8 mouse cellular contexts compared by ENCODE assay signal in the genomic region with DNA sequence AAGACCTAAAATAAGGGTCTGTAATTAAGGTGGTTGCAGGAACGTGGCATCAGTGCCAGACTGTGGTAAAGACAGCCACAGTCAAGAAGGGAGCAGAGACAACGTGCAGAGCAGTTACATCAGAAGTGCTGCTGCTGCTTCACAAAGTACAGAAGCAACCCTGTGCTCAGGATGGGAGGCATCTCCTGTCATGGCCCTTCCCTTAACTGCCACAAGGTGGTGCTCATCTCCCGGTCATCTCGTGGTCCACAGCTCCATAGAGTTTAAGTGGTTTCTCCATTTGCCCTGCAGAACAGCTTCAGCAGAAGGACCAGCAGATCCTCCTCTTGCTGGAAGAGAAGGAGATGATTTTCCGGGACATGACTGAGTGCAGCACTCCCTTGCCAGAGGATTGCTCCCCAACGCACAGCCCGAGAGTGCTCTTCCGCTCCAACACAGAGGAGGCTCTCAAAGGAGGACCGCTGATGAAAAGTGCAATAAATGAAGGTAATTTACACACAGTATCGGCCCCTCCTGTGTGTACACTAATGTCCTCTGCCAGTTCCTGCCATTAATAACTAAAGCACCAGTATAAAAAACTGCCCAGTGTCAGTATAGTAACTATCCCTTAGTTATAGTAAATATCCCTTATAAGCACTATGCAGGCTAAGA.
A peak's percentile ranks its signal among the peaks of the same experiment; 100 is the strongest.
DNase-seq lines count a peak whose midpoint lies in the region; ATAC-seq lines count a peak whose summit lies in the region.

No protein-coding gene starts in this region.

- no peak overlapping the region for H3K27ac ChIP-seq in embryonic facial prominence, embryonic 13.5 days
- no peak overlapping the region for H3K27ac ChIP-seq in heart, embryonic 11.5 days (ENCODE audit: low read depth, low read length)
- H3K27ac ChIP-seq in kidney, embryonic 14.5 days (ENCODE audit: low read depth, low read length) = no peak overlapping the region
- no peak overlapping the region for H3K27ac ChIP-seq in stomach, embryonic 14.5 days (ENCODE audit: low read length)

- no peak overlapping the region for H3K4me3 ChIP-seq in embryonic facial prominence, embryonic 13.5 days
- H3K4me3 ChIP-seq in heart, embryonic 11.5 days (ENCODE audit: low read depth, low read length) = no peak overlapping the region
- no peak overlapping the region for H3K4me3 ChIP-seq in kidney, embryonic 14.5 days (ENCODE audit: low read length)
- no peak overlapping the region for H3K4me3 ChIP-seq in stomach, embryonic 14.5 days (ENCODE audit: low read depth, low read length)

- H3K4me2 ChIP-seq in embryonic facial prominence, embryonic 13.5 days = no peak overlapping the region
- H3K4me2 ChIP-seq in heart, embryonic 11.5 days = no peak overlapping the region
- no peak overlapping the region for H3K4me2 ChIP-seq in kidney, embryonic 14.5 days (replicated peaks; ENCODE audit: low read depth, low read length)
- H3K4me2 ChIP-seq in stomach, embryonic 14.5 days (replicated peaks; ENCODE audit: low read depth, low read length) = no peak overlapping the region

- WGBS in embryonic facial prominence, embryonic 13.5 days = 56% methylated on average over 10 of the region's 10 CpGs
- WGBS in heart, embryonic 11.5 days (ENCODE audit: insufficient replicate concordance) = 53% methylated on average over 10 of the region's 10 CpGs
- 43% methylated on average over 10 of the region's 10 CpGs for WGBS in kidney, embryonic 14.5 days
- 55% methylated on average over 10 of the region's 10 CpGs for WGBS in stomach, embryonic 14.5 days

- peak; percentile 73 for DNase-seq in A20 (ENCODE audit: low read depth, low spot score)
- DNase-seq in adrenal gland, postnatal 10 days = peak; percentile 72
- DNase-seq in liver = peak; percentile 66

- H3K4me1 ChIP-seq in embryonic facial prominence, embryonic 13.5 days = no peaks in the 10 kb centered on the region
- no peaks in the 10 kb centered on the region for H3K4me1 ChIP-seq in heart, embryonic 11.5 days (ENCODE audit: control insufficient read depth, insufficient read depth, low read length)
- no peaks in the 10 kb centered on the region for H3K4me1 ChIP-seq in kidney, embryonic 14.5 days (ENCODE audit: control insufficient read depth, insufficient read depth, low read length)
- H3K4me1 ChIP-seq in stomach, embryonic 14.5 days (ENCODE audit: control insufficient read depth, insufficient read depth, low read length) = no peaks in the 10 kb centered on the region

- H3K9me3 ChIP-seq in embryonic facial prominence, embryonic 13.5 days = no peaks in the 10 kb centered on the region
- no peaks in the 10 kb centered on the region for H3K9me3 ChIP-seq in heart, embryonic 11.5 days (replicated peaks; ENCODE audit: control insufficient read depth, low read length)
- no peaks in the 10 kb centered on the region for H3K9me3 ChIP-seq in kidney, embryonic 14.5 days (ENCODE audit: control insufficient read depth, low read length)
- H3K9me3 ChIP-seq in stomach, embryonic 14.5 days (ENCODE audit: control insufficient read depth, low read depth, low read length) = no peaks in the 10 kb centered on the region

- no peak overlapping the region for H3K9ac ChIP-seq in embryonic facial prominence, embryonic 13.5 days
- no peak overlapping the region for H3K9ac ChIP-seq in heart, embryonic 11.5 days (ENCODE audit: low read depth, low read length)
- no peak overlapping the region for H3K9ac ChIP-seq in kidney, embryonic 14.5 days (ENCODE audit: low read depth, low read length)
- H3K9ac ChIP-seq in stomach, embryonic 14.5 days (replicated peaks; ENCODE audit: low read depth, low read length) = no peak overlapping the region

- no peaks in the 10 kb centered on the region for H3K27me3 ChIP-seq in embryonic facial prominence, embryonic 13.5 days
- H3K27me3 ChIP-seq in heart, embryonic 11.5 days (ENCODE audit: control insufficient read depth, insufficient read depth, low read length) = no peaks in the 10 kb centered on the region
- no peaks in the 10 kb centered on the region for H3K27me3 ChIP-seq in kidney, embryonic 14.5 days (ENCODE audit: control insufficient read depth, insufficient read depth, low read length)
- no peaks in the 10 kb centered on the region for H3K27me3 ChIP-seq in stomach, embryonic 14.5 days (ENCODE audit: control insufficient read depth, insufficient read depth, low read length)

- ATAC-seq in embryonic facial prominence, embryonic 13.5 days (ENCODE audit: insufficient number of reproducible peaks, insufficient read depth, low FRiP score, low TSS enrichment, low read depth) = 0 out of 2 replicates have a peak, but pooled peaks have one; percentile 48
- ATAC-seq in heart, embryonic 11.5 days (replicated peaks; ENCODE audit: insufficient number of reproducible peaks, low FRiP score, low TSS enrichment) = peak; percentile 55; the same call in 1 of the 2 replicates
- ATAC-seq in kidney, embryonic 14.5 days (ENCODE audit: low FRiP score, low TSS enrichment) = peak; percentile 83
- peak; percentile 89 for ATAC-seq in monocyte, adult 5-6 weeks (replicated peaks; ENCODE audit: insufficient number of reproducible peaks, low FRiP score, low TSS enrichment, poor library complexity, severe bottlenecking)
- peak; percentile 78; the same call in 1 of the 2 replicates for ATAC-seq in stomach, embryonic 14.5 days (ENCODE audit: insufficient number of reproducible peaks, insufficient read depth, low FRiP score, low read depth)

- peaks cover 64% of the 10 kb centered on the region for H3K36me3 ChIP-seq in embryonic facial prominence, embryonic 13.5 days
- H3K36me3 ChIP-seq in heart, embryonic 11.5 days (ENCODE audit: control insufficient read depth, insufficient read depth, low read length) = peaks cover 38% of the 10 kb centered on the region
- H3K36me3 ChIP-seq in kidney, embryonic 14.5 days (ENCODE audit: control insufficient read depth, insufficient read depth, low read length) = peaks cover 65% of the 10 kb centered on the region
- H3K36me3 ChIP-seq in stomach, embryonic 14.5 days (ENCODE audit: control insufficient read depth, insufficient read depth, low read length) = peaks cover 47% of the 10 kb centered on the region
